18 mouse cellular contexts compared by ENCODE assay signal in the genomic region with DNA sequence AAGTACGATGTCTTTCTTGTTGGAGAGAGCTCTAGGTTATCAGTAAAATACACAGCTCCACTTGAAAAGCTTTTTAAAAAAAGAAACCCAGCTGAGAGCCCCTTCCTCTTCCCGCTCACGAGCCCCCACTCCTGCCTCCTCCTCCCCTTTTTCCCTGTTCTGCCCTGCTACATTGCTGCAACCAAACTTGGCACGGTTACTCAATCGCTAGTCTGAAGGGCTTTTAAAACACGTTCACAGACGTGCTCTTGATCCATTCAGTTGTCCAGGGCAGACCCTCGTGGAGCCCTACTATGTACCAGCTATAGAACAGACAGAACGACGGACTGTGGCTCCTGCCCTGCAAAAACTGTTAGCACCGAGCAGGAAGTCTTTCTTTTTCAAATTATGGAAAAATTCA.
"Had no signal": no experiment of that assay in that cellular context is flagged by ENCODE, and none has a peak within 500 bp of the region (broad histone marks: within the 10 kb centered on the region; RNA-seq: fewer than 3 reads in every experiment).

No protein-coding gene starts in this region.

- H3K27me3 ChIP-seq: lung, embryonic 15.5 days; neural tube, embryonic 12.5 days; stomach, embryonic 15.5 days had no signal

- DNase-seq: kidney, adult 8-10 months; kidney, postnatal 25 days; midbrain, embryonic 14.5 days; retina, postnatal 1 day; right cerebral cortex, postnatal 4 days; spleen, adult 18-20 months; thymus, adult 2 months; thymus, postnatal 25 days had no signal

- H3K4me2 ChIP-seq: liver, embryonic 11.5 days; liver, embryonic 15.5 days; lung, embryonic 15.5 days; neural tube, embryonic 12.5 days; stomach, embryonic 15.5 days had no signal

- H3K9me3 ChIP-seq: limb, embryonic 10.5 days; liver, embryonic 15.5 days; lung, embryonic 15.5 days; midbrain, embryonic 10.5 days; neural tube, embryonic 12.5 days; stomach, embryonic 15.5 days had no signal

- ATAC-seq: intestine, postnatal 0 days had no signal

- H3K27ac ChIP-seq: left cerebral cortex, adult 2 months; limb, embryonic 10.5 days; liver, embryonic 15.5 days; lung, embryonic 15.5 days; neural tube, embryonic 12.5 days; stomach, embryonic 15.5 days had no signal

- H3K4me3 ChIP-seq: left cerebral cortex, adult 2 months; limb, embryonic 10.5 days; liver, embryonic 15.5 days; lung, embryonic 15.5 days; midbrain, embryonic 10.5 days; myocyte; neural tube, embryonic 12.5 days; stomach, embryonic 15.5 days had no signal

- H3K36me3 ChIP-seq: limb, embryonic 10.5 days; liver, embryonic 15.5 days; lung, embryonic 15.5 days; midbrain, embryonic 10.5 days; neural tube, embryonic 12.5 days; stomach, embryonic 15.5 days had no signal

- H3K4me1 ChIP-seq: liver, embryonic 15.5 days; stomach, embryonic 15.5 days had no signal

- H3K9ac ChIP-seq: liver, embryonic 15.5 days; lung, embryonic 15.5 days; neural tube, embryonic 12.5 days; stomach, embryonic 15.5 days had no signal
